Mouse (Mus musculus) embryo, embryonic 10 days (tissue): ENCODE results near the gene Utp15.

Experiments used
- DNase-seq: peaks from one replicate; pipeline ENCODE4 v3.0.0-alpha.2; 2015; ENCODE audit warnings: low spot score

Gene Utp15

DNA sequence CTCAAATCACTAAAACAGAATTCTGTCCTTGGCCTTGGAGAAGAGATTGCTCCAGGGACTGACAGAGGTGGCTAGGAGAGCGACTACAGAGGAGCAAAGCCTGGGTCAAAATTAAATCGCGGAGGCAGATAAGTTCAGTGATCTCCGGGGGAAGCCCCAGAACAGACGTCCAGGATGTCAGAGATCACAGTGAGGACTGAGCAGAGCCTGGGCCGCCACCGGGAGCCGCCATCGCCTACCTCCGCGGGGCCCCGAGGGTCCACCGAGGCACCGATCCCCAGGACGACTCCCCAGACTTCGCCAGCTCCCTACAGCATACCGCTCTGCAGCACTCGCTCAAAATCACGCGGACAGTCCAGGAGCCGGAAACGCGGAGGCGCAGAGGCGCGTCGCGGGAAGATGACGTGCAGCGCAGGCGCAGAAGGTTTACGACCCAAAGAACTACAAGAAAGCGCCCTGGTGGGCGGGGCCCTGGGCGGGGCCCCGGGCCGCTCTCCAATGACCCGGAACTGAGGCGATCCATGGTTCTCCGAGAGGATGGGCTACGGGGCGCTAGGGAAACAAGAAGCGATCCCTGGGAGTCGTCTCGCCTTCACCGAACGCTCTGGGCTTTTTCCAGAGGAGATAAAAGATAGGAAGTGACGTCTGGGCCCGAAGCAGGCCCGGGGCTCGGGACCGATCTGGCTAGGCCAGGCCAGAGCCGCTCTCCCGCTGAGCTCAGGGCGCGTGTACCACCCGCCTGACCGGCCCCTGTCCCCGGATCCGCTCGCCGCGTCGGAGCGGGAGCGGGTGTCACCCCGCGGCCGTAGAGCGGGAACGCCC lies at the start of gene Utp15, which contains the start of gene Ankra2:
Utp15 (minus strand) TSS at position 406 of the 822 bp plus-strand sequence.
Ankra2 (plus strand) TSS at position 439 of the 822 bp plus-strand sequence.
- peak; percentile 100 for DNase-seq

DNA sequence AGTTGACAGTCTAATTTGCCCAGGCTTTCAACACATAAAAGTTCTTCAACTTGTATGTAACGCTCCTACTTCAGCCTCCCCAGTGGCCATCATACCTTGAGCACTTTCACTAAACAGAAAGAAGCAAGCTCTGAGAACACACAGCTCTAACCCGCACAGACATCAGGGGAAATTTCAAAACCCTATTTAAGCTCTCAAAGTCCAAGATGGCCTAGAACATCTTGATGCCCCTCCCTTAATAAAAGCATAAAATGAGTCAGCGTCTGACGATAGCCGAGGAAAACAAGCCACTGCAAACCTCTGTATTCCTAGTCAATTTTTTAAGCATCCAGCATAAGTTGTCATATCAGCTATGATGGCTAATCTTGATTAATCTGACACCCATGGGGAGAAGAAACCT lies 48.8 kb upstream of the Utp15 start:
- no peak for DNase-seq

DNA sequence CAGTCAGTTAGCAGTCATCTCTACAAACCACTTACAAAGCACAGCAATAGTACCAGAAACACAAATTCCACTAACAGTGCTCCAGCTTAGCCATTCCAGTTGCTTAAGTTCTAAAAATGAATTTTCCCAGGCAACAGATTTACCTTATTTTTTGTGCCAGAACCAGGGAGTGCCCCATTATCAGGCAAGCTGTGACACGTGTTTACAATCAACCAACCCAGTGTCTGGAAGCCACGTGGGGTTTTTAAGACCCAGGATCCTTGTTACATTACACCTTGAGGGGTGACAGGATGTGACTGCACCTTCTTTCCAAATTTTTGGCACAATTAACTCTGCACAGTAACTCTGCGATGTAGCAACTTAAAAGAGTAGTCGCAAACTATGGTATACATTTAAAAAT lies 45.9 kb upstream of the Utp15 start:
- no peak for DNase-seq

DNA sequence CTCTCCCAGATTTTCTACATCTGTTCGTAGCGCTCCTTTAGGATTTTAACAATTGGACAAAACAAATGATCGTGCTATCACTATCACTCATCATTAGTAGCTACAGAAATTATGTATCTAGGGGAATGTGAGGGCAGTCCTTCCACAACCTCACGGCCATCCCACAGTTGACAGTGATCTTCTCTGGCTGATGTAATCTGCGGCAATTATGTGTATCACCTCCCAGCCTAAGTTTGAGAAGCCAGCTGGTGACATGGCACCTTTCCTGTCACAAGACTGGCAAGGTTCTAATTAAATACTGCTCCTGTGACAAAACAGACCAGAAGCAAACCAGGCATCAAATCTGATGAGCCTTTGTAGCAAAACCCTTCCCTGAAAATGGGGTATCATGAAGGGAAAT lies 45.2 kb upstream of the Utp15 start:
- DNase-seq: no peak

DNA sequence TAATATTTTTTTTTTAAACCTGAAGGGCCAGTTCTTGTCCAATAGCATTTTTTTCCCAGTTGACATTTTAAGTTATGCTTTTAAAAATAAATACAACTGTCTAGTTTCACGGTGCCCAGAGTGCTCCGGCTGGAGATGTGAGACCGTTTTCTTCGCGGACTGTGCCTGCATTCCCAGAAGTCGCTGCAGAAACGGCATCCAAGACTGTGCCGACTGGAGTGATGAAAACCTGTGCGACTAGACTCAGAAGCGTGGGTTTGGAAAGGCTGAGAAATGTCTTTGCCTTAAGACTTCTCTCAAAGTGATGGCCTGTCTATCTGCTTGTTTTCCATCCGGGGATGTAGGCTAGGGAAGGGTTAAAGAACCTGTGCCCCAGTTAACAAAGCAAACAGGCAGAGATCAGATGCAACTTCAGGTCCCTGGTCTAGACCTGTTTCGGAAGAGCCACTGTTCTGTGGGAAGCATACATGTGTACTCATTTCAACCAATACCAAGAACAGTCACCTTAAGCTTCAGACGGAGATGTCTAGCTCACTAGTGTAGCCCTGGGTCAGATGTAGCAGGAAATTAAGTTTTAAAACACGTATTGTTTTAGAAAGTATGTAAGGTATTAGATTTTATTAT lies 44.1 kb upstream of the Utp15 start:
- DNase-seq: peak; percentile 19

DNA sequence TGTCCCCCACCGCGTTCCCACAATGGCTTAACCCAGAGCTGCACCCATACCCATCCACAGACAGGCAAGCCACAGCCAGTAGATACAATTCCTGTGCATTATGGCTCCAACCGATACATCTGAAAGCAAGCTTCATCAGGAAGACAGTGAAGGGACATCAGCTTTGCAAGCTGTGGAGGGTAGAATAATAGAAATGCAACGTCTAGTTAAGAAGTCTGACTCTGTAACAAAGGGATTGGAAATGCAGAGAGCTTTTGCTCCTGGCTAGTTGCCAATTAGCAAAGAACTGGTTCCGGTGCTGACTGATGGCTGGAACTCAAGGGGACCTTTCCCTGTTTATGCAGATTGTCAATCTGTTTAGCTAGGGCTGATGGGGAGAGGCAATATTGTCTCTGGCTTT lies 43.6 kb upstream of the Utp15 start:
- no peak for DNase-seq

DNA sequence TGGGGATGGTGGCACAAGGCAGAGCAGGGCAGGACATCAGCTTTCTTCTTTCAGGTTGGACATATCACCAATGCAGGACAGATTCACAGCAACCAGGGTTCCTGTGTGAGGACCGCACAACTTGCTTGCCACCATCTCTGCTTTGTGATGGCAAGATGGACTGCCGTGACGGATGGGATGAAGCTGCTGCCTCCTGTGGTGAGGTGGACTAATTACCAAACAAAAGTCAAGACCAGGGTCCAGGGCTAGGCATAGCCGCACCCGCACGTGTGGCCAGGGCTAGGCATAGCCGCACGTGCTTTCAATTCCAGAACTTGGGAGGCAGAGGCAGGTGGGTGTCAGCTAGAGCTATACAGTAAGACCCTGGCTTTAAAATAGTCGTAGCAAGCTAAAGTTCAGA lies 42.4 kb upstream of the Utp15 start:
- DNase-seq: no peak

DNA sequence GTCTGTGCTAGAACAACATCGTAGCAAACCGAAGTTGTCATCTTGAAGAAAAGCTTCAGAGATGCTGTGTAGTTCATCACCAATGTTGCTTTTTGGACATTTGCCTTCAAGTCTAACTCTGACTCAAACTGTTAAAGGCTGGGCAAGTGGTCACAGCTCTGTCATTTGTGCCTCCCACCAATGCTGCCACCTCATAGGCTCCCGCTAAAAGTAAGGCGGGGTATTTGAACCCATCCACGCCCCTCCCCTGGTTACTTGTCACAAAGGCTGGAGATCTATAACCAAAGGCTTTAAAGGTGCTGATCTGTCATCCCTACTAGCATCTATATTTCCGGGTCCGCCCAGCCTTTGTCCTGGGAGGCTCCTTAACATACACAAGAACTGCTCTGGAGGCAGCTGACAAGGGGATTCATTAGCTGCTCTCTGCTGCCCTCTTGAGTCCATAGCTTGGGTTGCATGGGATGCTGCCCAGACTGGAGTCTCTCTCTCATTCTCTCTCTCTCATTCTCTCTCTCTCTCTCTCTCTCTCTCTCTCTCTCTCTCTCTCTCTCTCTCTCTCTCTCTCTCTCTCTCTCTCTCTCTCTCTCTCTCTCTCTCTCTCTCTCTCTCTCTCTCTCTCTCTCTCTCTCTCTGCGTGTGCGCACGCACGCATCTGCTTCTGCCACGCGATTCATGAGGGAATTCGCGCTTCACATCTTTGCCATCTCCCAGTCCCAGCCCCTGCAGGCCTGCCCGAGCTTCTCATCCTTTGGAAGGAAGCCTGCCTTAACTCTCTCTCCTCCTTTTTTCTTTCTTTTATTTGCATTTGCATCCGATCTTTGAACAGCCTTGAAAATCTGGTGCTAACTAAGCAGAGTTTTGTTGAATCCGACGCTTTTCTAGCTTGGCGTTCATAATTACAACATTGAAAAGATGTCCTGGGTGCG lies 36.3 kb upstream of the Utp15 start:
- peak; percentile 94 for DNase-seq

DNA sequence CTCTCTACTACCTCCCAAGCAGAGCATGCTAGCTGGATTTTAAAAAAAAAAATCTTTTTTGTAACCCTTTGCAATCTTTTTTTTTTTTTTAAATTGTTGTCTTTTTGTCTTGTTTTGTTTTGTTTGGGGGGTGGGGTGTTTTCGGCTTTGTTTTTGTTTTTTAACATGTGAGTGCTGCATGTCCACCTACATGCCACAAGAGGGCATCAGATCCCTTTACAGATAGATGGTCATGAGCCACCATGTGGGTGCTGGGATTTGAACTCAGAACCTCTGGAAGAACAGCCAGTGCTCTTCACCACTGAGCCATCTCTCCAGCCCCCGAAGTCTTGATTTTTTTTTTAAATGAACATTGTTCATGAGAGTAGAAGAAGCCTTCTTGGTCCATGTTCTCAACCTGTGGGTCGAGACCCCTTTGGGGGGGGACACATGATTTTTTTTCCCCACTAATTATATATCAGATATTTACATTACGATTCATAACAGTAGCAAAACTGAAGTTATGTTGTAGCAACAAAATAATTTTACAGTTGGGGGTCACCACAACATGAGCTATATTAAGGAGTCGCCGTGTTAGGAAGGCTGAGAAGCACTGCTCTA lies 35.1 kb upstream of the Utp15 start:
- no peak for DNase-seq

DNA sequence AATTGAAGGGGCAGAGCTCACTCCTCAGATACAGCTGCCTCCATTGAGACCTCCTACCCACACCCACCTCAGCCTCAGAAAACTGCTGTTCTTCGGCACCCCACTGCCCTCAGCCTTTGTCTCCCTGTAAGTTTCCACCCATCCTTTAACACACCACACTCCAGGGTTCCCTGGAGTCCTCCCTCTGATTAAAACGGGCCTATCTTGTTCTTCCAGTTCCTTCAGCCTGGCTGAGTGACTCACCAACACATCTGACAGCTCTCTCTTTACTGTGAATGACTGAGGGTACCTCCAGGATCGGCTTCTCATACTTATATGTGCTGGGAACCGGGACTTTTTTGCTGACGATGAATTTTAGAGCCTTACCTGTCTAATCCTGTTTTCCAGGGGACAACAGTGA lies 33.2 kb upstream of the Utp15 start:
- no peak for DNase-seq

DNA sequence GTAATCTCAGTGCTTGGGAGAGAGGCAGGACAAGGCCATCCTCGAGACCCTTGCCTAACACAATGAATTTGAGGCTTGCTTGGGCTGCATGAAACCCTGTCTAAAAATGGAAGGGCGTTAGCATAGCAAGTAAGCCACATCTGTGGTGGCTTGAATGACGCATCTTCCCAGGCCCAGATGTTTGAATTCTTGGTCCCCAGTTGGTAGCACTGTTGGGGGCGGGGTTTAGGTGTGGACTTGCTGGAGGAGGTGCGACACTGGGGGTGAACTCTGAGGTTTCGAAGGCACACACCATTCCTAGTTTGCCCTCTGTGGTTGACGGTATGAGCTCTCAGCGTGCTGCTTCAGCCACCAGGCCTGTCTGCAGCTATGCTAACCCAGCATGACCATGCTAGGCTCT lies 28.9 kb upstream of the Utp15 start:
- no peak for DNase-seq

DNA sequence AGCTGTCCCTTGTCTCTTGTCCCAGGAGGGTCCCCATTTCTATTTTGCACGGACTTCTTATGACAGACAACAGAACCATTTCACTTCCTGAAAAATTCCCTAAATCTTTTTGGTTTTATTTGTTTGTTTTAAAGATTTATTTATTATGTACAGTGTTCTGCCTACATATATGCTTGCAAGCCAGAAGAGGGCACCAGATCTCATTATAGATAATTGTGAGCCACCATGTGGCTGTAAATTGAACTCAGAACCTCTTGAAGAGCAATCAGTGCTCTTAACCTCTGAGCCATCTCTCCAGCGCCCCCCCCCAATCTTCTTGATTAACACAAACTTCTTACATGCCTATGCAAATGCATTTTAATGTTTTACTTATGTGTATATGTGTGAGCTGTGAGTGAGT lies 27.9 kb upstream of the Utp15 start:
- DNase-seq: no peak

DNA sequence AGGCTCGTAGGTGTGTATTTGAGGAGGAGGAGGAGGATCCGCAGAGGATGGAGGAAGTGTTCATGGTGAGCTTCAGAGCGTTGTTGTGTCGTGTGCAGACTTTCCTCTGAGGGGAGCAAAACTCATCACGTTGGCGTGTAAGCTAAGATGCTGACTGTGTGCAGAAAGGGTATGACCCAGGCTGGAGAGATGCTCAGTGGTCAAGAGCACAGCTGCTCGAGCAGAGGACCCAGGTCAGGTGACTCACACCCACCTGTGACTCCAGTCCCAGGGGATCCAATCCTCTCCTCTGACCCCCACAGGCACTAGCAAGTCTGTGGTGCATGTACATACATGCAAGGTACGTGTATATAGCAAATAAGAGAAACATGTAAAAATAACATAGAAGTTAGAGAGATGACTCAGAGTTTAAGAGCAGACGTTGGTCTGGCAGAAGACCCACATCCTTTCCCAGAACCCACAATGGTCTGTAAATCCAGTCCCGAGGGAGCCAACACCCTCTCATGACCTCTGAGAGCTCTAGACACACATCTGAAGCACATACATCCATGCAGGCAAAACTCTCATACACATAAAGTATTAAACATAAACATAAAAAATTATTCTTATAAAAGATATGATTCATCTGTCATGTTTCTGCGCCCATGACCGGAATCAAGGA lies 18.3 kb upstream of the Utp15 start:
- no peak for DNase-seq

DNA sequence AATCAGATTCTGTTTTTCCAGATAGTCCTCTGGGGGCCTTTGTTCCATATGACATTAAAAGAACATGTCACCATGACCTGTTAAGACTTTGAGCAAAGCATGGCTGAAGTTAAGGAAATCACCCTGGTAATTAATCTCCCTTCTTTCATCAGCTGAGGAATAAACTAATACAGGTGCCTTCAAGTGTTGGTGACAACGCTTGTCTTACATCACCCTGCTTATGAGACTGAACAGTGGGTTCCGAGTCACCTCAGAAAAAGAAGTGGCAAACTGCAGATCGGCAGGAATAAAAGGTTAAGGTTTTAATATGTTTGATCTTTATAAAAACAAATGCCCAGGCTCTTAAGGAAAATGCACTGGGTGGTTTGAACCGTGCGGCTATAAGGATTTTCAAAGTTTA lies 16.8 kb upstream of the Utp15 start, which contains the start of gene Gm21976:
Gm21976 (plus strand) TSS at position 202 of the 400 bp plus-strand sequence.
- no peak for DNase-seq

DNA sequence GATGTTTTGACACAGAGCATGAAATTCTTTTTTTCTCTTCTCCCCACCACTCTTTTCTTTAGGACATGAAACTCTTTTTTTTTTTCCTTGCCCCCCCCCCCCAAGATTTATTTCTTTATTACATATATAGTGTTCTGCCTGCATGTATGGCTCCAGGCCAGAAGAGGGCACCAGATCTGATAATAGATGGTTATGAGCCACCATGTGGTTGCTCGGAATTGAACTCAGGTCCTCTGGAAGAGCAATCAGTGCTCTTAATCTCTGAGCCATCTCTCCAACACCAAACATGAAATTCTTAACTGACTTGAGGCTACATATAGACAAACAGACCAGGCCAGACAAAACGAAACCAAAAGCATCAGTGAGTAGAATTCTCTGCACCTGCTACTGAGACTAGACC lies 14.7 kb upstream of the Utp15 start:
- no peak for DNase-seq

DNA sequence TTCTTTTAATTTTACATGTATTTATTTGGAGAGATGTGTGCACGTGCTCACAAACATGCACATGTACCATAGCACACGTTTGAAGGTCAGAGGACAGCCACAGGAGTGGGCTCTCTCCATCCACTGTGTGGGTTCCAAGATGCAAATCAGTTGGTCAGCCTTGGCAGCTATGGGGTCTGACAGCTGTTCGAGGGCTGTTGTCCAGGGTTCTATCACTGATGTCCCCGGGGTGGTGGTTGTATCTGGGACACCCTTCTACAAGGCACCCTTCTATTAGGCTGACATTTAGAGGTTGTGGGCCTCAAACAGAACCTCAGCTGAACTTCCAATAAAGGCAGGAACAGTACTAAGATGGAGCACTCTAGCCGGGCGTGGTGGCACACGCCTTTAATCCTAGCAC lies 13.4 kb upstream of the Utp15 start:
- DNase-seq: no peak

DNA sequence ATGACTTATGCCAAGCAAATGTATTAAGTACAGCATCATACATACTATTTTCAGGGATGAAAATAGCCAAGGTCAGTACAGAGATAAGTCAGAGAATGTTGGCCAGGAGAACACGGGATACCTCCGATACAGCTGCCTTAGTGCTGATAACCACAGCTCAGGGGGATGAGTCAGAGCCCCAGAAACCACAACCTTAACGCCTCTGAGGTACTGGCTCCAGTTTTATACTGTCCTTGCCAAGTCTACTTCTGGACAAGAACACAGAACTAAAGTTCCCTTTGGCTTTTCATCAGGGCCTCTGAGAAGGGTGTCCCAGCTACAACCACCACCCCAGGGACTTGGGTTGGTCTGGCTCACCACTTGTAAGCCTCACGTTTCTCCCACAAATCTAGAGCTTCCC lies 12.8 kb upstream of the Utp15 start:
- no peak for DNase-seq

DNA sequence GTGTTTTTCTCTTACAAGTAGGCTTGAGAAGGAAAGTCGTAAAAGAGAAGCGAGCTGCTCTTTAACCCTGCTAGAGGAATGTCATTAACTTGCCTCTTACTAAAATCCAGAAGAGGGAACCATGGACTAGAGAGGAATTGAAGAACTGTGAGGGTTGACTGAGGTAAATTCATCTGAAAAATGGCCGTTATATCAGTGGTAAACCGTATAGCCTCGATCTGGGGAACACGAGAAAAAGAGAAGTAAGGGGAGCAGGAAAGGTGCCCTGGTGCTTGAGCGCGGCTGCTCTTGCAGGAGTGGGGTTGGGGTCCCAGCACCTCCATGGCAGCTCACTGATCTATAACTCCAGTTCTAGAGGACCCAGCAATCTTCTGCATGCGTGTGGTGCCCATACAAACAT lies 11.2 kb upstream of the Utp15 start:
- no peak for DNase-seq

DNA sequence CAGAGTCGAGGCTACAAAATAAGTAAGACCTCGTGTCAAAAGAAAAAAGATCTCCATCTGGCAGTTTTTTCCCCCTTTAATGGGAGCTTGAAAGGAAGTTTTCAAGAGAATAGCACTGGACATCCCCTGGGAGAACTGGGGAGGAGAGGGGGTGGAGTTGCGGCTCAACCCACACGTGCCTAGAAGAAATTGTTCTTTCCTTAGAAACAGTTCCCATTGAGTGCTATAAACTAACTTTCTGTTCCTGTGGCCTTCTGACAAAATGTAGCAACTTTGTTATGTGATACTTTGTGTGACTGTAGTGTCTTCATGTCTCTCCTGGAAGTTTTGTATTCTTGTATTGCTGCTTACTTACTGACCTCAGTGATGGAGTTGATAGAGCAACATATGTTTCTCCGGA lies 1.3 kb upstream of the Utp15 start:
- DNase-seq: peak; percentile 11

DNA sequence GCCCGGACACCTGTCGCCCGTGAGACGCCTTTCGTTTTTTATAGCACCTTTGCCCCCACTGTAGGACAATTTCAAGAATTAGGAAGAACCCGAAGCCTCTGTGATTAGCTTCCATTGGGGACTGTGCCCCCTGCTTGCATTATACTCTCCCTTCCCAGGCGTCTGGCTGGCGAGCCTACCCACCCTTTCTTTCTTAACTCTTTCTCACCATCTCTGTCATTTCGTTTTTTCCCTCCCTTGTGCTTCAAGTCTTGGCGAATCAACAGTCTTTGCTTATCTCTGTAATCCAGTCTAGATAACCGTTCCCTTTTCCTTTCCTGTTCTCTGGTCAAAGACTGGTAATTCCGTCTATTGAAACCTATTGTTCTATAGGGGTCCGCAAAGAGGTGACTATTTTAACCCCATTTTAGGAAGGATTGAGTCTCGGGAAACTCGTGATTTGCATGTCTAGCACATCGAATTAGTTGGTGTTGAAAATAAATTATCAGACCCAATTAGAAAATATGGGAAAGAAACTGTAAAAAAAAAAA lies 682 bp upstream of the Utp15 start:
- peak; percentile 6 for DNase-seq

DNA sequence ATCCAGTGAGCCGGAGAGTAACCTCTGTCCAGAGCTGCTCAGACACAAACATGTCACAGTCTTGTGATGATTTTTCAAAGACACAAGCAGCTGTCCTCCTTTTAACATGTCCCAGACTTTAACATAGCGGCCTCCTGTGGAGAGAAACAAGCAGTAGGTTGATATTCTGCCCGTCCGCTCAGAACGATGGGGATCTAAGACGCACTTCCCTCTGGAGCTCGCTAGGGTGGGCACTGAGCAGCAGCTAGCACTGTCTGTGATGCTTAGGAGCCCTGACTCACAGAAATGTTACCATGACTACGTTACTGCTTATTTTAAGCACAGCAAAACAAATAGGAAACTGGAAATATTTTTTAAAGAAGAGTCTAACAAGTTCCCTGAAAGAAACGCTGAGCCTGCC lies 7.9 kb downstream of the Utp15 start:
- DNase-seq: peak; percentile 5
